Mouse (Mus musculus) fibroblast of lung, adult 2 months (primary cell): Measurements from ENCODE around the gene Mgat3.
A peak's percentile ranks its signal among the peaks of the same experiment; 100 is the strongest.

Experiments
- DNase-seq: peaks from one replicate; pipeline ENCODE4 v3.0.0-alpha.2; 2011; ENCODE audit warnings: low read depth

The Mgat3 gene

DNA sequence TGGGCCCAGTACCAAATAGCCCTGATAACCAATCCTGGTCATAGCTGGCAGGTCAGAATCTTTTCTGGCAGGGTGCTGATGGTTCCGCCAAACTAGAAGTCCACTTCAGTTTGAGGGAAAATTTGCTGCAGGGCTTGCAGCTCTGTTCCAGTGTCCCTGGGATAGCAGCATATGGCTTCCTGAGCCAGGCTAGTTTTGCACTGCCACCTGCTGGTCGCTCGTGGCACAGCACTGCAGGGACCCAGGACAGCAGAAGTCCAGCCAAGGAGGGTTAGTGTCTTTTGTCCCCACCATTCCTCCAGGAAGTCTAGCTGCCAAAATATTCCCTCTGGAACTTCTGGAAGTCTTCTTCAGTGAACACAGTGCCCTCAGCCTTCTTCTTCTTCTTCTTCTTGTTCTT, 87.2 kb downstream of the Mgat3 start:
- DNase-seq: no peak

DNA sequence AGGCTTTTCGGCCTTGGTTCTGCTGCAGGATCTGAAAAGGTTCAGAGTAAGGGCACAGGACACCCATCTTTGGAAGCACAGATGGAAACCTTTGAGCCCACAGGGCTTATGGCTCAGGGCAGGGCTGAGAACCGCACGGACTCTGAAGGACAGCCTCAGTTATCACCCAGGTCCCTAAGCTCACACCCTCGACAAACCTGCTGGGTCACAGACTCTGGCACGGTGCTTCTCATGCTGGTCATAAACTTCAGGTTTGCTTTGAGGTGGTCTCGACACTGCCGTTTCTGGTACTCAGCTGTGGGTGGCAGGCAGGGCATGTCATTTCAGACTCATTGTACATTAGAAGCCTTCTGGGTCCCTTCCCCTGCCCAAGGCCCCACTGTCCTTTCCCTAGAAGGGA, 87.6 kb downstream of the Mgat3 start:
- no peak for DNase-seq

DNA sequence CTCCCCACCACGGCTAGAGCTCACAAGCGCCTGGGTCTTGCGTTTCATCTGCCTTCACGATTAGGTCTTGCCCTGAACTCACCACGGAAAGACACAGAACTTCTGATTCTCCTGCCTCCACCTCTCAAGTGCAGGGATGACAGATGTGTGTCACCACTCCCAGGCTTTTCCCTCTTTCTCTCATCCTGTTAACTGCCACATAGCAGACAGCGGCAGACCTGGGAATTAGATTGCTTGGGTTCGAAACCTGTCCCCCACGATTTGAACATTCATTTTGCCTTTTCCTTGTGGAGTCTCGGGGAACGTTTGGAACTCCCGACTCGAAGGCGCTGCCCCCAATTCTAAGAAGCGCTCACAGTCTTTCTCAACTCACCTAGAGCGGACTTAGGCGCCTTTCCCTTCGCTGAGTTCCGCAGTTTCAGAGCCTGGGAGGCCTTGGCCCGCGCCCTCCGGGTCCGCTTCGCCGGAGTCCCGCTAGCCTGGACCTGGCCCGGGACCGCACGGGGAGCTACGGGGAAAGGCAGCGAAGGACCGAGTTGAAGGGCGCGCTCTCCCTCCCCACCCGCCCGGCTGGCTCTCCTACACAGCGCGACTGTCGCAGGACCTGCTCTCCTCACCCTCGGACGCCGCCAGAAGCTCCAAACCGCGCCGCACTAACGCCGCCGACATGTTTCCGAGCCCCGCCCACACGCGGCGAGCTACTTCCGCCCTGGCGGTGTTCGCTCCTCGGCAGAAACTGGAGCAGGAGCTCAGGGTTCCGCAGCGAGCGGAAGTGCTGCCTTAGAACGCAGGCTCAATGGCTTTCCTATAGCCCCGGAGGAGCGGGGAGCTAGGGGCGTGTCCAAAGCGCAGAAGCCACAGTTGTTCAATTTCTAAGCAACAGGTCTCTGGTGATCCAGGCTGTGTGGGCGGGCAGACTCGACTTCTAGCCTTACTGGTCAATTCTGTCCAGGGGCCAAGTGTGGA, 90.4 kb downstream of the Mgat3 start, which contains the start of gene Rps19bp1:
TSS of gene Rps19bp1 (minus strand) at position 706 of the 966 bp plus-strand sequence.
- peak; percentile 85 for DNase-seq
